Mouse (Mus musculus) forebrain, embryonic 12.5 days (tissue): ENCODE data around the gene Pcyt1a. TPM values are rescaled to one million over a fixed set of nuclear protein-coding genes. Genes with fewer than 3 reads are reported as not detected.

Experiments used
- ATAC-seq: fragments of 200-750 bp; cut with Nextera tagmentation; 2 replicates; pipeline ENCODE4 v1.8.0; 2017; ENCODE audit warnings: moderate TSS enrichment; ENCODE audit not compliant: low FRiP score
- H3K27ac ChIP-seq: fragments of 300-500 bp; sonication (generic); 2 replicates; pipeline ENCODE4 v1.5.1; 2016; ENCODE audit warnings: mild to moderate bottlenecking
- H3K27me3 ChIP-seq: fragments of 300-500 bp; sonication (generic); 2 replicates; pipeline ENCODE4 v1.6.1; 2016; ENCODE audit warnings: mild to moderate bottlenecking
- H3K36me3 ChIP-seq: fragments of 300-500 bp; sonication (generic); replicated peaks from 2 replicates; pipeline ENCODE4 v1.6.1; 2016; ENCODE audit warnings: mild to moderate bottlenecking
- H3K4me1 ChIP-seq: fragments of 300-500 bp; sonication (generic); 2 replicates; pipeline ENCODE4 v1.6.1; 2016
- H3K4me2 ChIP-seq: fragments of 300-500 bp; sonication (generic); 2 replicates; pipeline ENCODE4 v1.6.1; 2016; ENCODE audit warnings: mild to moderate bottlenecking, moderate library complexity
- H3K4me3 ChIP-seq: fragments of 300-500 bp; sonication (generic); replicated peaks from 2 replicates; pipeline ENCODE4 v1.5.1; 2016; ENCODE audit warnings: mild to moderate bottlenecking
- H3K9ac ChIP-seq: fragments of 300-500 bp; sonication (generic); 2 replicates; pipeline ENCODE4 v1.6.1; 2016; ENCODE audit warnings: mild to moderate bottlenecking
- H3K9me3 ChIP-seq: fragments of 300-500 bp; sonication (generic); 2 replicates; pipeline ENCODE4 v1.6.1; 2016
- WGBS: fragments of 180-500 bp; shearing (Covaris S2); methylation state at CpG from one replicate; pipeline ENCODE4 v1.1.7; 2016; 5-methylcytosine and 5-hydroxymethylcytosine counted together
- polyA plus RNA-seq: library from polyadenylated mRNA; unstranded; fragments of >200 nt; fragmentation: Nextera tagmentation; extraction: Ambion mirVana; gene quantifications from 2 replicates; pipeline ENCODE4 v1.2.1, GENCODE M21; 2016

Pcyt1a gene
- polyA plus RNA-seq, 1 experiment from 2014 or later = 42.7 TPM

DNA sequence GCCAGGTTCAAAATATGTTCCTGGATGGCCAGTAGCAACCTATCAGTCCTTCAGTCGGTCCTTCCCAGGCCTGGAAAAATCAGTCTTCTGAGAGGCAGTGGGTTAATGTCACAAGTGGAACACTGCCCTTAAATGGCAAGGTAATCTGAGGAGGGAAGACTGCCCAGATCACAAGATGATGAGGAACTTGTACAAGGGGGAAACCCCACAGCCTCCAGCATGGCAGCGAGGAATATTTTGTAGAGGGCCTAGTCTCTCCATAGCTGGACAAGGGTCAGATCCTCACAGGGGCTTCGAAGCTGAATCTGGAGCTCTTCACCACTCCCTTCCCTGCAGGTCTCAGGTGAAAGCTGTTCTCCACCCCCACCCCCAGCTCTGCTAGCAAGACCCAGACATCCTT, 27.9 kb upstream of the Pcyt1a start:
- Histone ChIP-seq H3K4me2 (no peak overlapping the region), H3K9ac (no peak overlapping the region), H3K9me3 (no peaks in the 10 kb centered on the region), H3K27me3 (no peaks in the 10 kb centered on the region), H3K36me3 (no peaks in the 10 kb centered on the region), H3K27ac (no peak overlapping the region), H3K4me1 (no peaks in the 10 kb centered on the region), H3K4me3 (no peak overlapping the region)
- ATAC-seq = no peak
- 95% methylated on average over 3 of the region's 3 CpGs for WGBS

DNA sequence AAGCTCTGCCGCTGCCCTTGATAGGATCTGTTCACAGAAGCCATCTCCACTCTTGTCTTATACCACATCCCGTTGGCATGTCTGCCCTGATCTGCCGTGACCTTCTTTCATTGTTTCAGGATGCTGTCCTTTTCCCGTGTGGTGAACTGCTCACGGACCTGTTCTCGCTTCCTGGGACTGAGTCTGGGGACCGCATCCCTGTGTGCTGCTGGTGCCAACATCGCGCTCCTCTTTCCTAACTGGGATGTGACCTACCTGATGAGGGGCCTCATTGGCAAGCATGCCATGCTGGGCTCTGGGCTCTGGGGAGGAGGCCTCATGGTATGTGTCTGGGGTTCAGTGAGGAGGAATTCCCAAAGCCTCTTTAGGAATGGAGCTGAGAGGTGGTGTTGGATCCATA, 25.0 kb upstream of the Pcyt1a start:
- no peaks in the 10 kb centered on the region for H3K9me3 ChIP-seq

DNA sequence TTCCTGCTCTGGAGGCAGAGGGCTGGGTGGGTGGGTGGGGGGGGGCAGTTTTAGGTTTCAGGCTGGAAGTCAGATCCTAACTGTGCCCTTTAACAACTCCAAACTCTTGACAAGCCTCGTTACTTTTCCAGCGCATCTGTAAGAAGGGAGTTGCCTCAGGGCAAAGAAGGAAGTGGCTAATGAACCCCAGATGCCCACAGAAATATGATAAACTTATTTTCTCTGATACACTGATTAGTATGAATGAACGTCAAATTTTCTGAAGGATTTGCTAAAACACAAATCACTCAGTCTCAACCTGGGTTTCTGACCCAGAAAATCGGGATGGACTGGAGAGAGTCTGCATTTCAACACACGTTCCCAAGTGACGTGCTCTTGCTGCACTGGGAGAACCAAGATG, 24.1 kb upstream of the Pcyt1a start:
- Histone ChIP-seq H3K27ac (no peak overlapping the region), H3K9me3 (no peaks in the 10 kb centered on the region), H3K9ac (no peak overlapping the region), H3K4me2 (no peak overlapping the region), H3K4me3 (no peak overlapping the region), H3K36me3 (no peaks in the 10 kb centered on the region), H3K4me1 (no peaks in the 10 kb centered on the region), H3K27me3 (no peaks in the 10 kb centered on the region)
- no peak for ATAC-seq
- WGBS = 75% methylated on average over 6 of the region's 6 CpGs

More for the DNA sequence above, 25.0 kb upstream of the Pcyt1a start:
- 94% methylated on average over 9 of the region's 9 CpGs for WGBS
- H3K27me3 ChIP-seq = no peaks in the 10 kb centered on the region
- no peak overlapping the region for H3K4me3 ChIP-seq
- H3K4me1 ChIP-seq = no peaks in the 10 kb centered on the region
- no peaks in the 10 kb centered on the region for H3K36me3 ChIP-seq
- H3K4me2 ChIP-seq = no peak overlapping the region
- H3K27ac ChIP-seq = no peak overlapping the region
- H3K9ac ChIP-seq = no peak overlapping the region
- no peak for ATAC-seq

DNA sequence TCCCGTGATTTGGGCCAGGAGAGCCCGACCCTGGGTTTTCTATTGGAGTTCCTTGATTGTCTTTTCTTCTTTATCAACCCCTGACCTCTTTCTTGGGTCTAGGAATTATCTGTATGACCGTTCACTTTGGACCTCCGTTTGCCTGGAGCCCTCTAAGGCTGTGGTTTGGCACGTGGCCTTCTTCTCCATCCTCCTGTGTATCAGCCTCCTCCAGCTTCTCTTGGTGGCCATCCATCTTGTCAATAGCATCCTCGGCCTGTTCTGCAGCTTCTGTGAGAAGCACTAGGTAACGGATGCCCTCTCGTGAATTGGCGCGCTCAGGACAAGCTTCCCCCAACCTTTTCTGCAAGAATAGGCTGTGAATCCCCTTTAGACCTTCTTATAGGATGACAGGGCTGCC, 23.0 kb upstream of the Pcyt1a start:
- no peaks in the 10 kb centered on the region for H3K9me3 ChIP-seq
- no peak overlapping the region for H3K27ac ChIP-seq
- 83% methylated on average over 10 of the region's 10 CpGs for WGBS
- no peaks in the 10 kb centered on the region for H3K4me1 ChIP-seq
- H3K4me2 ChIP-seq = no peak overlapping the region
- no peak for ATAC-seq
- no peak overlapping the region for H3K4me3 ChIP-seq
- no peak overlapping the region for H3K9ac ChIP-seq
- no peaks in the 10 kb centered on the region for H3K27me3 ChIP-seq
- no peaks in the 10 kb centered on the region for H3K36me3 ChIP-seq

DNA sequence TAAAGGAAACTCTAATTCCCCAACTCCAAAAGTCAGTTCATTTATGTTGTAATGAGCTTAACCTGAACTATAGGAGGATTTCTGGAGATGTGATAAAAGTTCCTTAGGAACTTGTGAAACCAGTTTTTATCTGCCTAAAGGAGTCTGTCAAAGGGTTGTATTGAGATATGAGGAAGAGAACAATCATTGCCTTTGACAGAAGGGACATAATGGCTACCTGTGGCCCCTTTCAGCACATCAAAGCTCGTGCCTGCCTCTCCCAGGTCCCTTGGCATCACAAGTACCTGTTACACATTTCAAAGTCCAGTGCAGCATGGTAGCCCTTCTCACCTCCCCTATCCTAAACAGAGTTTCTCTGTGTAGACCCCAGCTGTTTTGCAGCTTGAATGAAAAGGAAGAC, 13.3 kb upstream of the Pcyt1a start:
- no peaks in the 10 kb centered on the region for H3K27me3 ChIP-seq
- H3K27ac ChIP-seq = no peak overlapping the region
- peaks cover 16% of the 10 kb centered on the region for H3K4me1 ChIP-seq
- H3K9ac ChIP-seq = no peak overlapping the region
- 57% methylated on average over 1 of the region's 1 CpGs for WGBS
- no peak overlapping the region for H3K4me2 ChIP-seq
- no peaks in the 10 kb centered on the region for H3K9me3 ChIP-seq
- ATAC-seq = no peak
- no peak overlapping the region for H3K4me3 ChIP-seq
- no peaks in the 10 kb centered on the region for H3K36me3 ChIP-seq

DNA sequence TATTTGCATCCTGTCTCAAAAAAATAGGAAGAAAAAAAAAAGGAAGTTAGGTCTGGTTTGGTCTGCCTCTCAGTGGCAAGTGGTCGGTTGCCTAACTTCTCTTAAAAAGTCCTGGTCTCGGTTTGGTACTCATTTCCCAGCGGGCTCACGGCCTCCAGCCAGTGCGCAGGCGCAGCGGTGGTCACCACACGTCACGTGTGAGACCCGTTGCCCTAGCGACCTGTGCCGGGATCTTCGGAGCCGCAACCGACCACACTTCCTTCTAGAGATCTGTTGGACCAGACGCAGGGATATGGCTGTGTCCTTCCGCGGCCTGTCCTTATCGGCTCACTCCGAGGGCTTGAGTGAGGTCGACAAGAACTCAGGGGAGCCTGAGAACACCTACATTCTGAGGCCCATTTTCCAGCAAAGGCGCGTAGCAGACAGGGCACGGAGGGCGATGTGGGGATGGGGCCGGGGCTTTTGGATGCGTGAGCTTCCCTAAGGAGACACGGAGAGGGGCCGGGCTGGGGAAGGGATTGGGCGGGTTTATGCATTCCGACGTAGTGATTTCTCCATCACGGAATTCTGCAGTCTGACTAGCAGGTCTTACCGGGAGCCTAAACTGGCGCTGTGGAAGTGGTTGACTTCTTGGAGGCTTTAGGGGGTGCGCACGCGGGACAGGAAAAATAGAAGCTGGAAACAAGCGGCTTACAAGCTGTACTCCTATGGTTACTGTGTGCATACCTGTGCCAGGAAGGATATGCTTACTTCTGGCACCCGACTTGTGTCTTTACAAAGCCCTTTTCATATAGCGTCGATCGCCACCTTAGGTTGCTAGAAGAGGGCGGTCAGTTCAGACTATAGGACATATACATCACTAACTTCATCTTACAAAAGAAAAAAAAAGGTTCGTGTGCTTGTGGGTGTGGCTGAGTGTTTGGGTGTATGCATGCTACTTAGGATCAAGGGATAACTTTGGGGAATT, 10.9 kb upstream of the Pcyt1a start, which contains the start of gene Tctex1d2:
Gene Tctex1d2 (plus strand): TSS at position 186 of the 967 bp plus-strand sequence.
- Histone ChIP-seq H3K4me1 (peaks cover 16% of the 10 kb centered on the region), H3K4me3 (peak within 1 kb of the TSS; percentile 67), H3K36me3 (no peaks in the 10 kb centered on the region), H3K27ac (peak within 1 kb of the TSS; percentile 92), H3K27me3 (no peaks in the 10 kb centered on the region), H3K9me3 (no peaks in the 10 kb centered on the region), H3K9ac (peak within 1 kb of the TSS; percentile 70), H3K4me2 (peak within 1 kb of the TSS; percentile 80)
- 1% methylated on average over 45 of the region's 45 CpGs for WGBS
- peak; percentile 97 for ATAC-seq

DNA sequence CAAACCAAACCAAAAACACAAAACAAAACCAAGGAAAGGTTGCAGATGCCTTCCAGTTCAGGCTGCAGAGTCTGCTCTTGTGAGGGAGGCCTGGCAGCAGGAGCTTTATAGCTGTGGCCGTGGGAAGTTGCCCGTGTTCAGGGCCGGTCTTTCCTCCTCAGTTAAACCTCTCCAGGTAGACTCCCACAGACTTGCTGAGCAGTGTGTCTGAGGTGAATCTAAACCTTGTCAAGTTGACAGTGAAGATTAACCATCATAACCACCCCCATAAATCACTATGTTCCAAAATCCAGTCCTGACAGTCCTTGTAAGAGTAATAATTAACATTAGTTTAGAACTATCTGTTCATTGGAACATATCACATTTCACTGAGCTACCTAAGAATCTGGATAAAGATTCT, 3.2 kb upstream of the Pcyt1a start:
- H3K4me1 ChIP-seq = peaks cover 13% of the 10 kb centered on the region
- H3K27ac ChIP-seq = no peak overlapping the region
- 94% methylated on average over 3 of the region's 3 CpGs for WGBS

DNA sequence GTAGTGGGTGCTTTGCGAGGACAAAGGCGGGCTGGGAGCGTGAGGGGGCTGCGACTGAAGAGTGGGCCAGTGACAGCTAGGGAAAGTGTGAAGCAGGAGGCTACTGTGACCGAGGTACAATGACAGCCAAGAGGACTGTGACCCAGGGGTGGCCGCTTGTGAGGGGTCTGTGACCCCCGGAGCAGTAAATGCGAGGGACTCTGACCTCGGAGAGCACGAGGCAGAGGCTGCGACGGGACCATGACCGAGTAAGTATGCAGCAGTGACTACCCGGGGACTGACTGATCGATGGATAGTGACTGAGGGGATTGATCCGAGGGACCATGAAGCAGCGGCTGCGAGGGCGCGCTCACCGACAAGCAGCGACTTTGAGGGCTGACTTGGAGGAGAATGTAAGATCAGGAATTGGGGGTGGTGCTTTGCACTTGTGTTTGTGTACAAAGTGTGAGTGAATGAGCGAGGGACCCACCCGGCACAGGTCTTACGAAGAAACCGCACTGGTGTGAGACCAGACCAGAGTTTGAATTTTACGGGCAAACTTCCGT, 398 bp downstream of the Pcyt1a start:
- Histone ChIP-seq H3K9me3 (no peaks in the 10 kb centered on the region), H3K4me2 (peak overlapping the region; percentile 95), H3K9ac (peak overlapping the region; percentile 80), H3K27me3 (no peaks in the 10 kb centered on the region), H3K36me3 (no peaks in the 10 kb centered on the region), H3K4me3 (peak overlapping the region; percentile 63), H3K27ac (peak overlapping the region; percentile 92; the same call in 1 of the 2 replicates), H3K4me1 (peaks cover 13% of the 10 kb centered on the region)
- WGBS = 2% methylated on average over 28 of the region's 28 CpGs
- ATAC-seq = no peak; the same call in 1 of the 2 replicates

More for the DNA sequence above, 3.2 kb upstream of the Pcyt1a start:
- no peaks in the 10 kb centered on the region for H3K27me3 ChIP-seq
- no peaks in the 10 kb centered on the region for H3K36me3 ChIP-seq
- no peak overlapping the region for H3K4me3 ChIP-seq
- ATAC-seq = no peak
- H3K9me3 ChIP-seq = no peaks in the 10 kb centered on the region
- no peak overlapping the region for H3K9ac ChIP-seq
- H3K4me2 ChIP-seq = no peak overlapping the region

DNA sequence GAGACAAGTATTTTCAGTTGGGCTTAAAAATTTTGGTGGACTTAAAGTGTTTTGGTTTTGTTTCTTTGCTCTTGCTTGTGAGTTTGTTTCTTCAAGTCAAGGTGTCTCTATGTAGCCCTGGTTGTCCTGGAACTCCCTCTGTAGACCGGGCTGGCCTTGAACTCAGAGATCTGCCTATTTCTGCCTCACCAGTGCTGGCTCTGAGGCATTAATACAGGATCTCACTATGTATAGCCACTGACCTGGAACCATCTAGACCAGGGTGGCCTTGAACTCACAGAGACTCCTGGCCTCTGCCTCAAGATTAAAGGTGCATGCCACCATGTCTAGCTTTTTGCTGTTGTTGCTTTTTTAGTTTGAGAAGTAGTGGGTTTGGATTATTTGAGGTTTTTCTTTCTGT, 1.2 kb downstream of the Pcyt1a start:
- Histone ChIP-seq H3K4me1 (peaks cover 13% of the 10 kb centered on the region), H3K36me3 (no peaks in the 10 kb centered on the region), H3K27ac (no peak overlapping the region), H3K27me3 (no peaks in the 10 kb centered on the region), H3K9ac (no peak overlapping the region), H3K9me3 (no peaks in the 10 kb centered on the region), H3K4me3 (peak overlapping the region; percentile 63), H3K4me2 (peak overlapping the region; percentile 95)
- ATAC-seq = no peak
- 86% methylated on average over 1 of the region's 1 CpGs for WGBS

DNA sequence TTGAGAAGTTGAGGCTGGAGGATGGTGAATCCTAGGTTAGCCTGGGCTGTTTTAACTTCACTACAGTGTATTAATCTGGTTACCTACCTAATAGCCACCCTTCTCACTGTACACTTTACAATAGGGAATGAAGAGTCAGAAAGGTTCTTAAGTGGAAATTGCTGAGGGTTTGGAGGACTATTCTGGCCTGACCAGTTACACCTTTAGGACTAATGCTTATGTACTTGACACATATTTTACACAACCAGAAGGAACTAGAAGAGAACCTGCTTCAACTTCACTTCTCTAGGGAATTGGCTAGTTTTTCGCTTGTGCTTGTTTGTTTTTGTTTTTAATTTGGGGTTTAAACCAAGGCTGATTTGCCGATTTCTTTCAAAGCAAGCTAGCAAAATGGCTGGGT, 2.4 kb downstream of the Pcyt1a start:
- no peak for ATAC-seq
- Histone ChIP-seq H3K4me1 (peaks cover 13% of the 10 kb centered on the region), H3K27ac (no peak overlapping the region), H3K9me3 (no peaks in the 10 kb centered on the region), H3K9ac (no peak overlapping the region), H3K27me3 (no peaks in the 10 kb centered on the region), H3K4me3 (no peak overlapping the region), H3K4me2 (no peak overlapping the region), H3K36me3 (no peaks in the 10 kb centered on the region)
- WGBS = 92% methylated on average over 2 of the region's 2 CpGs

DNA sequence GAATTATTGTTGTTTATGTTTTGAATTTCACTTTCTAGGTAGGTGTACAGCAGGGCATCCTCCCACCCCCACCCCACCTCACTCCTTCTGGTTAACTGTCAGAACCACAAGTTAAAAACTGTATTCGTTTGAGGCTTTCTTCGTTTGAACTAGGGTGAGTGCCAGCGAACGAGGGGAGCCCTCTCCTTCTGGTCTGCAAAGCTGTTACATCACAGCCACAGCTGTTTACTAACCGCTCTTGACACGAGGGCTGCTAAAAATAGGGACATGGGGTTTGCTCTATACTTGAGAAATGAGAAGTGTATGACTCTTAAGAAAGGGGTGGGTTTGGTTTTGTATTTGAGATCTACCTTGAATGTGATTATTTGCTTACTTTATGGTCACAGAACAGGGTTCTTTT, 3.3 kb downstream of the Pcyt1a start:
- Histone ChIP-seq H3K4me2 (no peak overlapping the region), H3K9ac (0 out of 2 replicates have a peak overlapping the region, but pooled peaks have one; percentile 25), H3K27ac (no peak overlapping the region), H3K9me3 (no peaks in the 10 kb centered on the region), H3K36me3 (no peaks in the 10 kb centered on the region), H3K4me3 (no peak overlapping the region), H3K27me3 (no peaks in the 10 kb centered on the region), H3K4me1 (peaks cover 13% of the 10 kb centered on the region)
- no peak for ATAC-seq
- WGBS = 70% methylated on average over 6 of the region's 6 CpGs

DNA sequence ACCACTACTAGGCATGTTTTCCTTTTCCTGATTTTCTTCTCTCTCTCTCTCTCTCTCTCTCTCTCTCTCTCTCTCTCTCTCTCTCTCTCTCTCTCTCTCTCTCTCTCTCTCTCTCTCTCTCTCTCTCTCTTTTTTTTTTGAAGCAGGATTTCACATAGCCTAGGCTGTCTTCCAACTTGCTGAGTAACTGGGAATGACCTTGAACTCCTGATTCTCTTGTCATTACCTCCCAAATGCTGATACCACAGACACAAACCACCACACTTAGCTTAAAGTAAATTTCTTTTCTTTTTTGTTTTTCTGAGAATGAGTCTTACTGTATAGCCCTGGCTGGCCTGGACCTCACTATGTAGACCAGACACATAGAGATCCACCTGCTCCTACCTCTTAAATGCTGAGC, 4.0 kb downstream of the Pcyt1a start:
- no peak for ATAC-seq
- Histone ChIP-seq H3K4me2 (no peak overlapping the region), H3K9ac (no peak overlapping the region), H3K4me3 (no peak overlapping the region), H3K27me3 (no peaks in the 10 kb centered on the region), H3K27ac (no peak overlapping the region), H3K36me3 (no peaks in the 10 kb centered on the region), H3K9me3 (no peaks in the 10 kb centered on the region), H3K4me1 (peaks cover 12% of the 10 kb centered on the region)
